Mouse (Mus musculus): ENCODE measurements around the gene Fndc3b. TPM values are rescaled to one million over a fixed set of nuclear protein-coding genes. Genes with fewer than 3 reads are reported as not detected.

Gene Fndc3b
- total and polyA plus RNA-seq, 3 experiments = 0.03 to 0.05 (median 0.04) TPM

DNA sequence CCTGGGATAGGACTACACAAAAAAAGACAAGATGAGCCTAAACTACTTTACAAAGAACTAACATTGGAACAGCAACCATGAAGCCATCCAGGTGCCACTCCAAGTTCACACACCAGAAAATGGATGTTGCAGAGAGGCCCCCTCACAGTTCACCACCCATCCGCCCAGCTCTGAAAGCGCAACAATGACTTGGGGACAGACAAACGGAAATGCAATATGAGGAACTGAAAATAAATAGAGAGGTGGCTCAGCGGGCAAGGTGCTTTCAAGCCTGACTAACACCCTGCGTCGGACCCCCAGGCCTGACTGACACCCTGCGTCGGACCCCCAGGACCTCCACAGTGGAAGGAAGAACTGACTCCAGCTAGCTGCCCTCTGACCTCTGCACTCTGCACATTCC, 131.9 kb downstream of the Fndc3b start (continued):
- no peak for TF ChIP-seq POLR2AphosphoS2 (IDR thresholded peaks at IDR 0.05; ENCODE audit: low read depth, low read length)
- TF ChIP-seq BHLHE40 (IDR thresholded peaks at IDR 0.05; ENCODE audit: low read depth, low read length) = peak; percentile 46; the same call in 1 of the 2 replicates
- TF ChIP-seq IRF4 (IDR thresholded peaks at IDR 0.05; ENCODE audit: low read depth, low read length) = peak; percentile 96
- TF ChIP-seq MAFK (IDR thresholded peaks at IDR 0.05; ENCODE audit: insufficient replicate concordance, low read length) = 0 out of 2 replicates have a peak, but pooled peaks have one; percentile 38
- no peak for TF ChIP-seq TBP (conservative IDR thresholded peaks at IDR 0.05; ENCODE audit: low read depth, low read length)
- TF ChIP-seq RCOR1 (conservative IDR thresholded peaks at IDR 0.05; ENCODE audit: low read depth, low read length) = 0 out of 2 replicates have a peak, but pooled peaks have one; percentile 64
- peak; percentile 65; the same call in 1 of the 2 replicates for TF ChIP-seq CHD2 (IDR thresholded peaks at IDR 0.05; ENCODE audit: low read length)
- TF ChIP-seq ZNF384 (IDR thresholded peaks at IDR 0.05; ENCODE audit: low read depth, low read length) = no peak
- TF ChIP-seq KAT2A (IDR thresholded peaks at IDR 0.05; ENCODE audit: insufficient replicate concordance, low read length) = no peak
- TF ChIP-seq SMC3 (IDR thresholded peaks at IDR 0.05; ENCODE audit: low read depth, low read length) = no peak

DNA sequence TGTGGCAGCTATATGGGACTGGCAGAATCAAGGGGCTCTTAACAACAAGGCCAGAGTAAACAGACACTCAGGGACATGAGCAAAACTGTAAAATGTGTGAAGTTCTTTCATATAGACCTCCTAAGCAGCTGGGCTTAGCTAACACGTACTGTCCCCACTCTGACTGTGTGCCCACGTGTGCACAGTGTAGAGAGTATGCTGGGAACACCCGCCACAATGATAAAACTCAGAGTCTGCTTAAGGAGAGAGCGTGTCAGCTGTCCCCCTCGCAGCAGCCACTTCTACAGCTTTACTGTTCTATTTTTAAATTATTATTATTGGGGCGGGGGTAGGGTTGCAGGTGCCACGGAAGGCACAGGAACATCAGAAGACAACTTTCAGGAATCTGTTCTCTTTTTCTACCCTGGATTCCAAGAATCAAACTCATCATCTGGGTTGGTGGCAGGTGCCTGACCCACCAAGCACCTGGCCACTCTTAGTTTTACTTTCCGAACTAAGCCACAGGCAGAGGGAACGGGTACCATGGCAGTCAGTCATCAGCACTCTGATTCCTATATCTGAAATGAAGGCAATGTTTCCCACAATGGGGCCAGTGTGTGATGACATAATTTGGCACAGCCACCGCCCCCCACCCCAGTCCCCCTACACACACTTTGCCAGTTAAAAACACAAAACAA, 133.6 kb downstream of the Fndc3b start:
- no peak for DNase-seq (ENCODE audit: extremely low read depth)
- dilution Hi-C loops (cut with MboI; ENCODE audit: extremely low pct_ligation_motif_present, extremely low pct_unique_long_range_greater_than_20kb, low sequenced_read_pairs) (no loop called here), in situ Hi-C loops (cut with MboI; ENCODE audit: low pct_ligation_motif_present, low pct_unique_long_range_greater_than_20kb, low sequenced_read_pairs) (no loop called here)
- Histone ChIP-seq H3K27ac (ENCODE audit: insufficient read depth, low read depth) (no peak overlapping the region), H3K4me2 (ENCODE audit: insufficient read depth, low read depth, poor library complexity, severe bottlenecking) (no peak overlapping the region), H3K9me3 (replicated peaks; ENCODE audit: low read length) (no peaks in the 10 kb centered on the region), H3K4me3 (replicated peaks in 1 of 3; ENCODE audit: low read depth in 2 of 3, low read length in 2 of 3, poor library complexity in 1 of 3) (no peak overlapping the region), H3K4me1 (ENCODE audit: control insufficient read depth in 1 of 2, insufficient read depth in 2 of 2) (peaks cover 11 to 30% of the 10 kb centered on the region in 2 experiments), H3K9ac (ENCODE audit: insufficient read depth, low read depth) (no peak overlapping the region), H3K36me3 (replicated peaks in 1 of 2; ENCODE audit: control insufficient read depth in 1 of 2, insufficient read depth in 1 of 2, low read length in 1 of 2) (no peaks in the 10 kb centered on the region), H3K79me2 (replicated peaks; ENCODE audit: control insufficient read depth, extremely low read depth, insufficient read depth, poor library complexity, severe bottlenecking) (no peaks in the 10 kb centered on the region), H3K27me3 (replicated peaks) (peaks cover 4% of the 10 kb centered on the region)
- TF ChIP-seq ELF1 (IDR thresholded peaks at IDR 0.05; ENCODE audit: low read depth, low read length) (no peak), USF1 (IDR thresholded peaks at IDR 0.05; ENCODE audit: low read depth, low read length) (no peak), TCF12 (IDR thresholded peaks at IDR 0.05; ENCODE audit: low read depth, low read length) (peak; percentile 26; the same call in 1 of the 2 replicates), EP300 (IDR thresholded peaks at IDR 0.05; ENCODE audit: low read length) (0 out of 2 replicates have a peak, but pooled peaks have one; percentile 14)

DNA sequence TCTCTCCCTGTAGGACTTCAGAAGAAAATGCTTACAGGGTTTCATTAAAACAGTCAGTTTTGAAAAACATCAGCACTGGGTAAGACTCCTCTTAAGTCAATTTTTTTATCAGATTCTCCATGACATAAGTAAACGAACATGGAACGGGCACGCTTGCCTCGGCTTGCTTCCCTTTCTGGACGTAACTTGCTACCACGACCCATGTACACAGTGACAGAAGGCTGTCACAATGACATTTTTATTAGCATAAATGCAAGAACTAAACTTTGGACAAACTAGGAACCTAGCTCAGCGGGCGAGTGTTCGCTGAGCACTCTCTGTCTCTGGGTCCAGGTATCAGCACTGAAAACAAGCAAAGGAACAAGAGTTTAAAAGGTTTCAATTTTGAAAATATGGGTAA, 136.9 kb downstream of the Fndc3b start:
- in situ Hi-C loops (cut with MboI; ENCODE audit: low pct_ligation_motif_present, low pct_unique_long_range_greater_than_20kb, low sequenced_read_pairs) = no loop called here

More for the DNA sequence above, 136.9 kb downstream of the Fndc3b start:
- no peak overlapping the region for H3K4me3 ChIP-seq (replicated peaks in 1 of 3; ENCODE audit: low read depth in 2 of 3, low read length in 2 of 3, poor library complexity in 1 of 3)
- dilution Hi-C loops (cut with MboI; ENCODE audit: extremely low pct_ligation_motif_present, extremely low pct_unique_long_range_greater_than_20kb, low sequenced_read_pairs) = no loop called here
- no peak for DNase-seq (ENCODE audit: extremely low read depth)
- H3K4me2 ChIP-seq (ENCODE audit: insufficient read depth, low read depth, poor library complexity, severe bottlenecking) = no peak overlapping the region
- no peak overlapping the region for H3K9ac ChIP-seq (ENCODE audit: insufficient read depth, low read depth)
- no peaks in the 10 kb centered on the region for H3K9me3 ChIP-seq (replicated peaks; ENCODE audit: low read length)
- no peaks in the 10 kb centered on the region for H3K36me3 ChIP-seq (replicated peaks in 1 of 2; ENCODE audit: control insufficient read depth in 1 of 2, insufficient read depth in 1 of 2, low read length in 1 of 2)
- TF ChIP-seq CHD2 (IDR thresholded peaks at IDR 0.05; ENCODE audit: low read length) = no peak
- no peak for TF ChIP-seq USF2 (conservative IDR thresholded peaks at IDR 0.05; ENCODE audit: low read depth, low read length)
- no peak for TF ChIP-seq TCF12 (IDR thresholded peaks at IDR 0.05; ENCODE audit: low read depth, low read length)
- TF ChIP-seq IRF4 (IDR thresholded peaks at IDR 0.05; ENCODE audit: low read depth, low read length) = no peak
- no peak for TF ChIP-seq HCFC1 (IDR thresholded peaks at IDR 0.05; ENCODE audit: low read depth, low read length)
- no peak for TF ChIP-seq POLR2A (IDR thresholded peaks at IDR 0.05; ENCODE audit: low read depth, low read length)
- no peak for TF ChIP-seq PAX5 (IDR thresholded peaks at IDR 0.05; ENCODE audit: low read length)
- TF ChIP-seq UBTF (IDR thresholded peaks at IDR 0.05; ENCODE audit: low read depth, low read length) = no peak
- TF ChIP-seq ELF1 (IDR thresholded peaks at IDR 0.05; ENCODE audit: low read depth, low read length) = no peak
- TF ChIP-seq ZNF384 (IDR thresholded peaks at IDR 0.05; ENCODE audit: low read depth, low read length) = no peak
- no peak for TF ChIP-seq SMC3 (IDR thresholded peaks at IDR 0.05; ENCODE audit: low read depth, low read length)
- TF ChIP-seq MEF2A (IDR thresholded peaks at IDR 0.05; ENCODE audit: borderline replicate concordance, low read depth, low read length) = no peak
- no peak for TF ChIP-seq JUN (IDR thresholded peaks at IDR 0.05; ENCODE audit: insufficient read depth, low read depth, low read length)
- no peak for TF ChIP-seq POLR2AphosphoS2 (IDR thresholded peaks at IDR 0.05; ENCODE audit: low read depth, low read length)
- peaks cover 2% of the 10 kb centered on the region for H3K27me3 ChIP-seq (replicated peaks)
- H3K27ac ChIP-seq (ENCODE audit: insufficient read depth, low read depth) = no peak overlapping the region
- peaks cover 11 to 23% of the 10 kb centered on the region in 2 experiments for H3K4me1 ChIP-seq (ENCODE audit: control insufficient read depth in 1 of 2, insufficient read depth in 2 of 2)
- no peaks in the 10 kb centered on the region for H3K79me2 ChIP-seq (replicated peaks; ENCODE audit: control insufficient read depth, extremely low read depth, insufficient read depth, poor library complexity, severe bottlenecking)
